In the genomic region with DNA sequence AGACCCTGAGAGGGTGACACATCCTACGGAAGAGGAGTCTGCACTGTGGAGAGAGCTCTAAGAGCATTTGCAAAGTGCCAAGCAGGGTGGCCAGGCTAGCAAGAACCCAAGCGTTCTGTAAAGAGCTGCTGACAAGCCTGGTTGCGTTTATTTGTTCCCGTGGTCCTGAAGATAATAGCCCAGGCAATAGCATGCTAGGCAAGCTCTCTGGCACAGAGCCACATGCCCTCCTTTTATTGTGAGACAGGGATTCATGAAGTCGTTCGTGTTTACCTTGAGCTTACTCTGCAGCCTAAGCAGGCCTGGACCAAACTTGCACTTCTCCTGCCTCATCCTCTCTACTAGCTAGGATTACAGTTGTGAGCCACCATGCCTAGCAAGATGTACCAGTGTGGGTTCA, we compare ENCODE assay signal across 15 mouse cellular contexts.
"Had no signal": no experiment of that assay in that cellular context is flagged by ENCODE, and none has a peak within 500 bp of the region (broad histone marks: within the 10 kb centered on the region; RNA-seq: fewer than 3 reads in every experiment).

No protein-coding gene starts in this region.

- H3K36me3 ChIP-seq: limb, embryonic 15.5 days; liver, embryonic 12.5 days; midbrain, embryonic 10.5 days had no signal

- H3K9ac ChIP-seq: limb, embryonic 15.5 days; liver, embryonic 12.5 days; lung, embryonic 14.5 days had no signal

- H3K27ac ChIP-seq: kidney, postnatal 0 days; limb, embryonic 15.5 days; liver, embryonic 12.5 days; midbrain, embryonic 10.5 days had no signal

- DNase-seq: kidney, adult 9 months; kidney, postnatal 36 days; layer of hippocampus, adult 9-11 months; layer of hippocampus, postnatal 36 days; lung, embryonic 14.5 days; lung, postnatal 10 days; lung, postnatal 4 days; right cerebral cortex, adult 18-20 months; right cerebral cortex, postnatal 25 days; thymus, postnatal 36 days had no signal

- ATAC-seq: liver, embryonic 12.5 days had no signal

- H3K27me3 ChIP-seq: limb, embryonic 15.5 days; liver, embryonic 12.5 days had no signal

- H3K9me3 ChIP-seq: limb, embryonic 15.5 days; liver, embryonic 12.5 days; midbrain, embryonic 10.5 days had no signal

- H3K4me1 ChIP-seq: liver, embryonic 12.5 days; midbrain, embryonic 10.5 days had no signal

- H3K4me3 ChIP-seq: limb, embryonic 15.5 days; liver, embryonic 12.5 days; midbrain, embryonic 10.5 days; myocyte had no signal

- H3K4me2 ChIP-seq: limb, embryonic 15.5 days; liver, embryonic 12.5 days; lung, embryonic 14.5 days had no signal
